In genomic region chr2:33165710-33166374, GRCm38 (mm10) we compare ENCODE assay signal across 8 mouse cellular contexts. TPM values are rescaled to one million over a fixed set of nuclear protein-coding genes. Genes with fewer than 3 reads are reported as not detected.
DNase-seq lines count a peak whose midpoint lies in the region; ATAC-seq and TF ChIP-seq lines count a peak whose summit lies in the region.

No protein-coding gene starts in this region.

- ATAC-seq in liver, embryonic 12.5 days: no peak
- ATAC-seq in intestine, embryonic 15.5 days: peak; percentile 66; the same call in 1 of the 2 replicates
- peak; percentile 28 for ATAC-seq in limb, embryonic 15.5 days (ENCODE audit: insufficient number of reproducible peaks, low FRiP score, low TSS enrichment, low read depth)
- ATAC-seq in inflammation-experienced regulatory T-cells, adult 6 months: no peak

- H3K27me3 ChIP-seq in liver, adult 2 months (ENCODE audit: control insufficient read depth, insufficient read depth, low read length): no peaks in the 10 kb centered on the region
- no peaks in the 10 kb centered on the region for H3K27me3 ChIP-seq in liver, embryonic 12.5 days (replicated peaks)
- no peaks in the 10 kb centered on the region for H3K27me3 ChIP-seq in embryonic facial prominence, embryonic 10.5 days (replicated peaks; ENCODE audit: low read depth, poor library complexity, severe bottlenecking)
- no peaks in the 10 kb centered on the region for H3K27me3 ChIP-seq in intestine, embryonic 15.5 days (replicated peaks)
- peaks cover 7% of the 10 kb centered on the region; the same call in 1 of the 2 replicates for H3K27me3 ChIP-seq in limb, embryonic 15.5 days

- peak overlapping the region; percentile 42; the same call in 1 of the 2 replicates for H3K27ac ChIP-seq in liver, adult 2 months (replicated peaks; ENCODE audit: insufficient read depth, low read depth, low read length)
- no peak overlapping the region for H3K27ac ChIP-seq in liver, embryonic 12.5 days
- H3K27ac ChIP-seq in embryonic facial prominence, embryonic 10.5 days (replicated peaks): peak overlapping the region; percentile 68; the same call in 1 of the 2 replicates
- H3K27ac ChIP-seq in intestine, embryonic 15.5 days: peak overlapping the region; percentile 63
- peak overlapping the region; percentile 79 for H3K27ac ChIP-seq in limb, embryonic 15.5 days

- no peaks in the 10 kb centered on the region for H3K9me3 ChIP-seq in liver, embryonic 12.5 days (replicated peaks)
- no peaks in the 10 kb centered on the region for H3K9me3 ChIP-seq in embryonic facial prominence, embryonic 10.5 days
- H3K9me3 ChIP-seq in intestine, embryonic 15.5 days: no peaks in the 10 kb centered on the region
- H3K9me3 ChIP-seq in limb, embryonic 15.5 days: no peaks in the 10 kb centered on the region

- DNase-seq in liver, adult 2 months (ENCODE audit: extremely low read depth, low read depth, low spot score): no peak
- no peak for DNase-seq in embryonic facial prominence, embryonic 10.5 days (ENCODE audit: low spot score)
- no peak for DNase-seq in cerebellum, adult 8-10 months
- no peak for DNase-seq in c-Kit-positive CD71-positive TER-119-positive erythroid progenitor cells, embryonic 14.5 days (ENCODE audit: low spot score)

- H3K4me3 ChIP-seq in liver, adult 2 months (ENCODE audit: insufficient read depth, low read depth, low read length): no peak overlapping the region
- H3K4me3 ChIP-seq in liver, embryonic 12.5 days: no peak overlapping the region
- H3K4me3 ChIP-seq in embryonic facial prominence, embryonic 10.5 days: no peak overlapping the region
- no peak overlapping the region for H3K4me3 ChIP-seq in intestine, embryonic 15.5 days (replicated peaks)
- no peak overlapping the region for H3K4me3 ChIP-seq in limb, embryonic 15.5 days

- no peaks in the 10 kb centered on the region for H3K36me3 ChIP-seq in liver, adult 2 months (ENCODE audit: control insufficient read depth, insufficient read depth, low read length)
- no peaks in the 10 kb centered on the region for H3K36me3 ChIP-seq in liver, embryonic 12.5 days
- no peaks in the 10 kb centered on the region for H3K36me3 ChIP-seq in embryonic facial prominence, embryonic 10.5 days (replicated peaks)
- no peaks in the 10 kb centered on the region for H3K36me3 ChIP-seq in intestine, embryonic 15.5 days
- H3K36me3 ChIP-seq in limb, embryonic 15.5 days: 0 out of 2 replicates have a peak, but pooled peaks cover 3% of the 10 kb centered on the region

- 66% methylated on average over 7 of the region's 7 CpGs for WGBS in liver, adult 2 months
- WGBS in liver, embryonic 12.5 days (ENCODE audit: insufficient replicate concordance): 52% methylated on average over 7 of the region's 7 CpGs
- WGBS in embryonic facial prominence, embryonic 10.5 days: 62% methylated on average over 7 of the region's 7 CpGs
- 29% methylated on average over 7 of the region's 7 CpGs for WGBS in intestine, embryonic 15.5 days
- WGBS in limb, embryonic 15.5 days: 14% methylated on average over 7 of the region's 7 CpGs

- TF ChIP-seq POLR2A in liver, adult 2 months (IDR thresholded peaks at IDR 0.05; ENCODE audit: extremely low read depth, insufficient read depth, low read length): no peak

- no peak overlapping the region for H3K4me2 ChIP-seq in liver, embryonic 12.5 days
- no peak overlapping the region for H3K4me2 ChIP-seq in intestine, embryonic 15.5 days (replicated peaks)
- no peak overlapping the region for H3K4me2 ChIP-seq in limb, embryonic 15.5 days

- no peak for TF ChIP-seq CTCF in liver, adult 2 months (IDR thresholded peaks at IDR 0.05; ENCODE audit: low read depth, low read length)

- H3K79me2 ChIP-seq in liver, adult 2 months (ENCODE audit: control insufficient read depth, insufficient read depth, low read length): no peaks in the 10 kb centered on the region

- H3K9ac ChIP-seq in liver, adult 2 months (ENCODE audit: low read depth, low read length): no peak overlapping the region
- H3K9ac ChIP-seq in liver, embryonic 12.5 days: no peak overlapping the region
- no peak overlapping the region for H3K9ac ChIP-seq in intestine, embryonic 15.5 days
- H3K9ac ChIP-seq in limb, embryonic 15.5 days: no peak overlapping the region

- H3K4me1 ChIP-seq in liver, adult 2 months (ENCODE audit: control insufficient read depth, insufficient read depth, low read length): no peaks in the 10 kb centered on the region
- H3K4me1 ChIP-seq in liver, embryonic 12.5 days: no peaks in the 10 kb centered on the region
- H3K4me1 ChIP-seq in embryonic facial prominence, embryonic 10.5 days: peaks cover 49% of the 10 kb centered on the region
- H3K4me1 ChIP-seq in intestine, embryonic 15.5 days (replicated peaks): peaks cover 20% of the 10 kb centered on the region
- H3K4me1 ChIP-seq in limb, embryonic 15.5 days: peaks cover 49% of the 10 kb centered on the region

RNA-seq across cellular contexts. Expression of gene Garnl3, which starts 34.4 kb away (rescaled TPM):
- 0.27 and 0.28 TPM in 2 replicates for total RNA-seq in liver, adult 2 months (2014; rRNA removed)
- polyA plus RNA-seq in liver, adult 2 months (2012; rRNA removed): 0.11 and 0.17 TPM in 2 replicates
- polyA plus RNA-seq in liver, embryonic 12.5 days (2016; fragmentation: Nextera tagmentation; extraction: Ambion mirVana): 2.1 and 2.3 TPM in 2 replicates
- polyA plus RNA-seq in embryonic facial prominence, embryonic 10.5 days (2016; fragmentation: Nextera tagmentation; extraction: Ambion mirVana): 5.7 and 10.6 TPM in 2 replicates
- polyA plus RNA-seq in intestine, embryonic 15.5 days (2015; fragmentation: Nextera tagmentation; extraction: Ambion mirVana): 10.3 and 11.7 TPM in 2 replicates
- 8.5 and 8.8 TPM in 2 replicates for polyA plus RNA-seq in limb, embryonic 15.5 days (2015; fragmentation: Nextera tagmentation; extraction: Ambion mirVana)
- polyA plus RNA-seq in inflammation-experienced regulatory T-cells, adult 6 months (2017; shearing (Covaris generic)): under 1 TPM in 2 of 3 experiments, not detected in 1; 0.18 to 0.44 TPM

RNA-seq across cellular contexts. Expression of gene Angptl2, which starts 50.0 kb away (rescaled TPM):
- 11.3 and 15.4 TPM in 2 replicates for total RNA-seq in liver, adult 2 months (2014; rRNA removed)
- polyA plus RNA-seq in liver, adult 2 months (2012; rRNA removed): 16.4 and 17.0 TPM in 2 replicates
- polyA plus RNA-seq in liver, embryonic 12.5 days (2016; fragmentation: Nextera tagmentation; extraction: Ambion mirVana): 5.0 and 5.2 TPM in 2 replicates
- polyA plus RNA-seq in embryonic facial prominence, embryonic 10.5 days (2016; fragmentation: Nextera tagmentation; extraction: Ambion mirVana): 30.1 and 33.8 TPM in 2 replicates
- polyA plus RNA-seq in intestine, embryonic 15.5 days (2015; fragmentation: Nextera tagmentation; extraction: Ambion mirVana): 36.8 and 38.5 TPM in 2 replicates
- polyA plus RNA-seq in limb, embryonic 15.5 days (2015; fragmentation: Nextera tagmentation; extraction: Ambion mirVana): 112 and 135 TPM in 2 replicates
- 10 to 100 TPM; 17.1 to 19.5 (median 19.3) TPM for polyA plus RNA-seq in inflammation-experienced regulatory T-cells, adult 6 months (2017; shearing (Covaris generic))

Comparison
In these comparisons a context has a peak if more than half of its experiments do, and no peak if none do; other contexts are left out.
1. ATAC-seq: peak in intestine, embryonic 15.5 days (single experiment) and limb, embryonic 15.5 days (single experiment); none in liver, embryonic 12.5 days (single experiment) and inflammation-experienced regulatory T-cells, adult 6 months (single experiment).